Mouse (Mus musculus) myocyte (in vitro differentiated cells): ENCODE measurements at regions not wholly inside any gene's neighbourhood (a gene's known extent, or its start where the extent isn't known, plus 50 kb on each side); places are given as distances from the start of the nearest gene placed in this dataset.
A peak's percentile ranks its signal among the peaks of the same experiment; 100 is the strongest.

ENCODE experiments used
- H3K27me3 ChIP-seq: one replicate; pipeline ENCODE4 v1.6.1; 2011; ENCODE audit not compliant: control insufficient read depth, insufficient read depth, insufficient read length
- H3K36me3 ChIP-seq: one replicate; pipeline ENCODE4 v1.6.1; 2011; ENCODE audit not compliant: control insufficient read depth, insufficient read depth
- H3K4me2 ChIP-seq: one replicate; pipeline ENCODE4 v1.6.1; 2011; ENCODE audit warnings: low read depth, control low read depth
- H3K4me3 ChIP-seq: one replicate; pipeline ENCODE4 v1.5.1; 2011; ENCODE audit warnings: mild to moderate bottlenecking, control low read depth, moderate library complexity
- H3K79me2 ChIP-seq: one replicate; pipeline ENCODE4 v1.6.1; 2011; ENCODE audit not compliant: control insufficient read depth, insufficient read depth
- H3ac ChIP-seq: one replicate; pipeline ENCODE4 v1.6.1; 2011; ENCODE audit not compliant: control insufficient read depth, insufficient read length
- CEBPB ChIP-seq: IDR thresholded peaks from 2 replicates; pipeline ENCODE4 v1.6.1; 2011; ENCODE audit warnings: mild to moderate bottlenecking, moderate library complexity; ENCODE audit not compliant: poor library complexity, insufficient read depth, severe bottlenecking
- E2F4 ChIP-seq: IDR thresholded peaks from one replicate; pipeline ENCODE4 v1.6.1; 2011; ENCODE audit warnings: mild to moderate bottlenecking, control low read depth, moderate library complexity; ENCODE audit not compliant: insufficient read depth
- MAX ChIP-seq: IDR thresholded peaks from one replicate; pipeline ENCODE4 v1.6.1; 2011; ENCODE audit warnings: low read depth, mild to moderate bottlenecking, control low read depth
- MYOD1 ChIP-seq, 3 experiments: IDR thresholded peaks; one replicate each; pipeline ENCODE4 v1.6.1; 2011; ENCODE audit warnings: control low read depth in 2 of 3, low read depth in 2 of 3, mild to moderate bottlenecking in 2 of 3, moderate library complexity in 1 of 3; ENCODE audit not compliant: insufficient read length in 2 of 3, control insufficient read depth in 1 of 3
- MYOG ChIP-seq, 3 experiments: IDR thresholded peaks; one replicate each; pipeline ENCODE4 v1.6.1; 2011; ENCODE audit warnings: control low read depth in 2 of 3, low read depth in 2 of 3, mild to moderate bottlenecking in 2 of 3; ENCODE audit not compliant: insufficient read length in 2 of 3, control insufficient read depth in 1 of 3, insufficient read depth in 1 of 3
- POLR2A ChIP-seq: IDR thresholded peaks from one replicate; pipeline ENCODE4 v1.6.1; 2011; ENCODE audit warnings: low read depth, mild to moderate bottlenecking, control low read depth, moderate library complexity; ENCODE audit not compliant: insufficient read length
- POLR2AphosphoS2 ChIP-seq: IDR thresholded peaks from one replicate; pipeline ENCODE4 v1.6.1; 2011; ENCODE audit warnings: low read depth, control low read depth; ENCODE audit not compliant: insufficient read length
- REST ChIP-seq: IDR thresholded peaks from one replicate; pipeline ENCODE4 v1.6.1; 2011; ENCODE audit warnings: mild to moderate bottlenecking, control low read depth, moderate library complexity; ENCODE audit not compliant: insufficient read depth, insufficient read length
- SRF ChIP-seq: IDR thresholded peaks from one replicate; pipeline ENCODE4 v1.6.1; 2011; ENCODE audit warnings: low read depth; ENCODE audit not compliant: control insufficient read depth, insufficient read length
- TCF12 ChIP-seq: IDR thresholded peaks from one replicate; pipeline ENCODE4 v1.6.1; 2011; ENCODE audit warnings: mild to moderate bottlenecking, control low read depth; ENCODE audit not compliant: poor library complexity, insufficient read depth, severe bottlenecking
- TCF3 ChIP-seq: IDR thresholded peaks from one replicate; pipeline ENCODE4 v1.6.1; 2011; ENCODE audit warnings: low read depth, control low read depth; ENCODE audit not compliant: insufficient read length
- USF1 ChIP-seq: IDR thresholded peaks from one replicate; pipeline ENCODE4 v1.6.1; 2011; ENCODE audit warnings: low read depth, mild to moderate bottlenecking, control low read depth, moderate library complexity

GRCm38 (mm10) chr2:106195170-106195569 lies 191.8 kb upstream of the Dnajc24 start:
- H3K4me2 ChIP-seq, result no peak overlapping the region
- no peaks in the 10 kb centered on the region for H3K79me2 ChIP-seq
- no peak for TF ChIP-seq POLR2AphosphoS2
- TF ChIP-seq REST, result no peak
- H3K27me3 ChIP-seq, result no peaks in the 10 kb centered on the region
- no peak overlapping the region for H3K4me3 ChIP-seq
- H3ac ChIP-seq, result no peak overlapping the region
- no peaks in the 10 kb centered on the region for H3K36me3 ChIP-seq

GRCm38 (mm10) chr2:106194369-106195023 lies 191.1 kb upstream of the Dnajc24 start:
- Histone ChIP-seq H3K79me2 (no peaks in the 10 kb centered on the region), H3K36me3 (no peaks in the 10 kb centered on the region), H3K27me3 (no peaks in the 10 kb centered on the region), H3ac (no peak overlapping the region), H3K4me2 (peak overlapping the region; percentile 18), H3K4me3 (no peak overlapping the region)
- TF ChIP-seq MYOD1 (IDR thresholded peaks at IDR 0.05; ENCODE audit: control insufficient read depth in 1 of 3, insufficient read length in 2 of 3, low read depth in 2 of 3) (no peak), USF1 (no peak), MAX (no peak), E2F4 (no peak), TCF3 (no peak), TCF12 (no peak), CEBPB (no peak), POLR2A (no peak), POLR2AphosphoS2 (no peak), MYOG (IDR thresholded peaks at IDR 0.05; ENCODE audit: control insufficient read depth in 1 of 3, insufficient read depth in 1 of 3, insufficient read length in 2 of 3, low read depth in 2 of 3) (no peak), REST (no peak), SRF (no peak)

GRCm38 (mm10) chr2:106193889-106194347 lies 190.6 kb upstream of the Dnajc24 start:
- Histone ChIP-seq H3K36me3 (no peaks in the 10 kb centered on the region), H3K79me2 (no peaks in the 10 kb centered on the region), H3ac (no peak overlapping the region), H3K4me2 (no peak overlapping the region), H3K4me3 (no peak overlapping the region), H3K27me3 (no peaks in the 10 kb centered on the region)
- TF ChIP-seq TCF3, result no peak
- TF ChIP-seq MYOG (IDR thresholded peaks at IDR 0.05; ENCODE audit: control insufficient read depth in 1 of 3, insufficient read depth in 1 of 3, insufficient read length in 2 of 3, low read depth in 2 of 3), result no peak
- TF ChIP-seq CEBPB, result no peak
- TF ChIP-seq REST, result no peak

GRCm38 (mm10) chr2:106190579-106191322 lies 187.4 kb upstream of the Dnajc24 start:
- no peaks in the 10 kb centered on the region for H3K36me3 ChIP-seq
- no peak overlapping the region for H3K4me3 ChIP-seq
- no peaks in the 10 kb centered on the region for H3K27me3 ChIP-seq
- no peak overlapping the region for H3K4me2 ChIP-seq
- no peak overlapping the region for H3ac ChIP-seq
- no peaks in the 10 kb centered on the region for H3K79me2 ChIP-seq
- TF ChIP-seq POLR2A (no peak), MAX (no peak), TCF3 (no peak), USF1 (no peak)

GRCm38 (mm10) chr2:106183651-106184050 lies 180.3 kb upstream of the Dnajc24 start:
- no peak overlapping the region for H3ac ChIP-seq
- TF ChIP-seq MYOG (IDR thresholded peaks at IDR 0.05; ENCODE audit: control insufficient read depth in 1 of 3, insufficient read depth in 1 of 3, insufficient read length in 2 of 3, low read depth in 2 of 3) (no peak), MYOD1 (IDR thresholded peaks at IDR 0.05; ENCODE audit: control insufficient read depth in 1 of 3, insufficient read length in 2 of 3, low read depth in 2 of 3) (no peak)

More at GRCm38 (mm10) chr2:106183651-106184050, 180.3 kb upstream of the Dnajc24 start:
- Histone ChIP-seq H3K4me2 (no peak overlapping the region), H3K79me2 (no peaks in the 10 kb centered on the region), H3K4me3 (no peak overlapping the region), H3K27me3 (no peaks in the 10 kb centered on the region), H3K36me3 (no peaks in the 10 kb centered on the region)
